Mouse (Mus musculus) MEL (cell line): ENCODE results near the gene Xbp1. TPM values are rescaled to one million over a fixed set of nuclear protein-coding genes. Genes with fewer than 3 reads are reported as not detected.

Source experiments
- DNase-seq: peaks from one replicate; pipeline ENCODE4 v3.0.0; 2011; ENCODE audit warnings: low read depth, low spot score
- H3K27ac ChIP-seq: 2 replicates; pipeline ENCODE4 v1.5.1; 2012; ENCODE audit warnings: low read depth, mild to moderate bottlenecking, control low read depth, low read length, moderate library complexity; ENCODE audit not compliant: control insufficient read depth
- H3K27me3 ChIP-seq, 2 experiments: fragments of 150-350 bp in 1 of 2; sonication (generic) in 1 of 2; 2 replicates each; pipeline ENCODE4 v1.6.1; 2012; ENCODE audit warnings: low read length in 2 of 2, mild to moderate bottlenecking in 2 of 2, improper control_type of control experiment in 1 of 2, moderate library complexity in 1 of 2; ENCODE audit not compliant: insufficient read depth in 2 of 2, control insufficient read depth in 1 of 2
- H3K36me3 ChIP-seq, 2 experiments: 2 replicates each; pipeline ENCODE4 v1.6.1; 2012 to 2014; ENCODE audit warnings: low read length in 2 of 2, improper control_type of control experiment in 1 of 2, inconsistent platforms in 1 of 2, mild to moderate bottlenecking in 1 of 2; ENCODE audit not compliant: insufficient read depth in 2 of 2, control insufficient read depth in 1 of 2
- H3K4me1 ChIP-seq, 2 experiments: fragments of 150-350 bp in 1 of 2; sonication (generic) in 1 of 2; 2 replicates each; pipeline ENCODE4 v1.6.1; 2012; ENCODE audit warnings: low read length in 2 of 2, improper control_type of control experiment in 1 of 2, mild to moderate bottlenecking in 1 of 2; ENCODE audit not compliant: insufficient read depth in 2 of 2, control insufficient read depth in 1 of 2
- H3K4me3 ChIP-seq, 2 experiments: fragments of 150-350 bp in 1 of 2; sonication (generic) in 1 of 2; 2 replicates each; pipeline ENCODE4 v1.5.1; 2012; ENCODE audit warnings: low read depth in 2 of 2, low read length in 2 of 2, mild to moderate bottlenecking in 2 of 2, moderate library complexity in 2 of 2, control low read depth in 1 of 2, improper control_type of control experiment in 1 of 2; ENCODE audit not compliant: control insufficient read depth in 1 of 2, insufficient read depth in 1 of 2
- H3K79me2 ChIP-seq: 2 replicates; pipeline ENCODE4 v1.6.1; 2012; ENCODE audit warnings: mild to moderate bottlenecking, low read length, moderate library complexity; ENCODE audit not compliant: control insufficient read depth, poor library complexity, insufficient read depth
- H3K9ac ChIP-seq: 2 replicates; pipeline ENCODE4 v1.6.1; 2012; ENCODE audit warnings: low read depth, mild to moderate bottlenecking, control low read depth, low read length, moderate library complexity; ENCODE audit not compliant: control insufficient read depth, poor library complexity, severe bottlenecking
- H3K9me3 ChIP-seq: fragments of 150-350 bp; sonication (generic); replicated peaks from 2 replicates; pipeline ENCODE4 v1.6.1; 2012; ENCODE audit warnings: mild to moderate bottlenecking, low read length, improper control_type of control experiment, moderate library complexity; ENCODE audit not compliant: insufficient read depth
- BHLHE40 ChIP-seq: IDR thresholded peaks from 2 replicates; pipeline ENCODE4 v1.6.1; 2012; ENCODE audit warnings: low read depth, mild to moderate bottlenecking, inconsistent platforms, low read length, improper control_type of control experiment, borderline replicate concordance
- CHD1 ChIP-seq: IDR thresholded peaks from 2 replicates; pipeline ENCODE4 v1.6.1; 2012; ENCODE audit warnings: low read depth, mild to moderate bottlenecking, inconsistent platforms, low read length, improper control_type of control experiment
- CHD2 ChIP-seq: IDR thresholded peaks from 2 replicates; pipeline ENCODE4 v1.6.1; 2011; ENCODE audit warnings: low read length, improper control_type of control experiment
- CTCF ChIP-seq, 3 experiments: IDR thresholded peaks in 2 of 3; conservative IDR thresholded peaks in 1 of 3; 2 replicates each; pipeline ENCODE4 v1.5.1; 2011 to 2012; ENCODE audit warnings: low read length in 3 of 3, low read depth in 2 of 3, mild to moderate bottlenecking in 2 of 3, improper control_type of control experiment in 1 of 3, inconsistent platforms in 1 of 3, mixed read lengths in 1 of 3, moderate library complexity in 1 of 3; ENCODE audit not compliant: control insufficient read depth in 1 of 3, insufficient read depth in 1 of 3, poor library complexity in 1 of 3, severe bottlenecking in 1 of 3
- E2F4 ChIP-seq: IDR thresholded peaks from 2 replicates; pipeline ENCODE4 v1.6.1; 2011; ENCODE audit warnings: low read depth, low read length, improper control_type of control experiment, borderline replicate concordance
- ELF1 ChIP-seq: IDR thresholded peaks from 2 replicates; pipeline ENCODE4 v1.6.1; 2014; ENCODE audit warnings: low read depth, mild to moderate bottlenecking, inconsistent platforms, low read length, improper control_type of control experiment, moderate library complexity
- EP300 ChIP-seq, 2 experiments: IDR thresholded peaks; 2 replicates each; pipeline ENCODE4 v1.6.1; 2011; ENCODE audit warnings: improper control_type of control experiment in 2 of 2, low read length in 2 of 2, low read depth in 1 of 2, mild to moderate bottlenecking in 1 of 2
- ETS1 ChIP-seq: IDR thresholded peaks from 2 replicates; pipeline ENCODE4 v1.6.1; 2012; ENCODE audit warnings: low read depth, mild to moderate bottlenecking, inconsistent platforms, low read length, improper control_type of control experiment, moderate library complexity
- GABPA ChIP-seq: IDR thresholded peaks from 2 replicates; pipeline ENCODE4 v1.6.1; 2012; ENCODE audit warnings: low read depth, mild to moderate bottlenecking, inconsistent platforms, low read length, improper control_type of control experiment, moderate library complexity
- GATA1 ChIP-seq: IDR thresholded peaks from 2 replicates; pipeline ENCODE4 v1.6.1; 2011; ENCODE audit warnings: low read depth, low read length, improper control_type of control experiment
- HCFC1 ChIP-seq: IDR thresholded peaks from 2 replicates; pipeline ENCODE4 v1.6.1; 2012; ENCODE audit warnings: low read depth, mild to moderate bottlenecking, inconsistent platforms, low read length, improper control_type of control experiment, moderate library complexity
- JUND ChIP-seq: IDR thresholded peaks from 2 replicates; pipeline ENCODE4 v1.6.1; 2011; ENCODE audit warnings: low read depth, mild to moderate bottlenecking, improper control_type of control experiment, low read length
- KAT2A ChIP-seq: conservative IDR thresholded peaks from 2 replicates; pipeline ENCODE4 v1.6.1; 2012; ENCODE audit warnings: low read depth, low read length, improper control_type of control experiment, inconsistent platforms
- MAFK ChIP-seq: IDR thresholded peaks from 2 replicates; pipeline ENCODE4 v1.6.1; 2011; ENCODE audit warnings: low read depth, mild to moderate bottlenecking, low read length, improper control_type of control experiment, borderline replicate concordance
- MAX ChIP-seq: IDR thresholded peaks from 2 replicates; pipeline ENCODE4 v1.6.1; 2011; ENCODE audit warnings: low read length, improper control_type of control experiment
- MAZ ChIP-seq: IDR thresholded peaks from 2 replicates; pipeline ENCODE4 v1.6.1; 2012; ENCODE audit warnings: low read depth, mild to moderate bottlenecking, inconsistent platforms, low read length, improper control_type of control experiment
- MEF2A ChIP-seq: IDR thresholded peaks from 2 replicates; pipeline ENCODE4 v1.6.1; 2014; ENCODE audit warnings: low read depth, mild to moderate bottlenecking, inconsistent platforms, low read length, improper control_type of control experiment; ENCODE audit not compliant: poor library complexity, insufficient replicate concordance, severe bottlenecking; ENCODE audit errors: extremely low read depth
- MXI1 ChIP-seq: IDR thresholded peaks from 2 replicates; pipeline ENCODE4 v1.6.1; 2011; ENCODE audit warnings: mild to moderate bottlenecking, low read depth, low read length, improper control_type of control experiment
- MYB ChIP-seq: IDR thresholded peaks from 2 replicates; pipeline ENCODE4 v1.6.1; 2011; ENCODE audit warnings: mild to moderate bottlenecking, low read depth, low read length, improper control_type of control experiment
- MYC ChIP-seq: IDR thresholded peaks from 2 replicates; pipeline ENCODE4 v1.6.1; 2011; ENCODE audit warnings: low read depth, mild to moderate bottlenecking, low read length, improper control_type of control experiment, moderate library complexity
- POLR2A ChIP-seq, 2 experiments: IDR thresholded peaks; 2 replicates each; pipeline ENCODE4 v1.6.1; 2011 to 2012; ENCODE audit warnings: low read length in 2 of 2, mild to moderate bottlenecking in 2 of 2, control low read depth in 1 of 2, improper control_type of control experiment in 1 of 2, low read depth in 1 of 2, moderate library complexity in 1 of 2; ENCODE audit not compliant: control insufficient read depth in 1 of 2, insufficient read depth in 1 of 2, poor library complexity in 1 of 2
- POLR2AphosphoS2 ChIP-seq: IDR thresholded peaks from 2 replicates; pipeline ENCODE4 v1.6.1; 2011; ENCODE audit warnings: low read length, improper control_type of control experiment
- POLR2AphosphoS5 ChIP-seq: IDR thresholded peaks from 2 replicates; pipeline ENCODE4 v1.6.1; 2012; ENCODE audit warnings: low read depth, borderline replicate concordance, mild to moderate bottlenecking, inconsistent platforms, low read length, moderate library complexity, mixed read lengths
- RAD21 ChIP-seq: IDR thresholded peaks from 2 replicates; pipeline ENCODE4 v1.6.1; 2011; ENCODE audit warnings: mild to moderate bottlenecking, low read depth, low read length, improper control_type of control experiment
- RCOR1 ChIP-seq: IDR thresholded peaks from 2 replicates; pipeline ENCODE4 v1.6.1; 2012; ENCODE audit warnings: low read depth, mild to moderate bottlenecking, inconsistent platforms, low read length, improper control_type of control experiment
- SIN3A ChIP-seq: IDR thresholded peaks from 2 replicates; pipeline ENCODE4 v1.6.1; 2012; ENCODE audit warnings: low read length, improper control_type of control experiment, inconsistent platforms
- SMC3 ChIP-seq: IDR thresholded peaks from 2 replicates; pipeline ENCODE4 v1.6.1; 2011; ENCODE audit warnings: low read depth, low read length, improper control_type of control experiment
- TAL1 ChIP-seq: IDR thresholded peaks from 2 replicates; pipeline ENCODE4 v1.6.1; 2012; ENCODE audit warnings: mild to moderate bottlenecking, inconsistent platforms, low read length, moderate library complexity, mixed read lengths
- TBP ChIP-seq: IDR thresholded peaks from 2 replicates; pipeline ENCODE4 v1.8.0; 2011; ENCODE audit warnings: low read depth, low read length, improper control_type of control experiment
- TCF12 ChIP-seq: IDR thresholded peaks from 2 replicates; pipeline ENCODE4 v1.6.1; 2014; ENCODE audit warnings: low read depth, mild to moderate bottlenecking, inconsistent platforms, low read length, improper control_type of control experiment, moderate library complexity
- UBTF ChIP-seq: IDR thresholded peaks from 2 replicates; pipeline ENCODE4 v1.6.1; 2012; ENCODE audit warnings: low read depth, mild to moderate bottlenecking, inconsistent platforms, low read length, improper control_type of control experiment, moderate library complexity, borderline replicate concordance; ENCODE audit not compliant: insufficient read depth
- USF1 ChIP-seq: IDR thresholded peaks from 2 replicates; pipeline ENCODE4 v1.6.1; 2014; ENCODE audit warnings: low read depth, mild to moderate bottlenecking, inconsistent platforms, low read length, improper control_type of control experiment, moderate library complexity
- ZC3H11A ChIP-seq: IDR thresholded peaks from 2 replicates; pipeline ENCODE4 v1.6.1; 2012; ENCODE audit warnings: low read depth, mild to moderate bottlenecking, inconsistent platforms, low read length, improper control_type of control experiment
- ZKSCAN1 ChIP-seq: IDR thresholded peaks from 2 replicates; pipeline ENCODE4 v1.6.1; 2012; ENCODE audit warnings: low read depth, mild to moderate bottlenecking, inconsistent platforms, low read length, improper control_type of control experiment, moderate library complexity
- ZMIZ1 ChIP-seq: IDR thresholded peaks from 2 replicates; pipeline ENCODE4 v1.6.1; 2012; ENCODE audit warnings: low read depth, mild to moderate bottlenecking, inconsistent platforms, low read length, improper control_type of control experiment, moderate library complexity
- ZNF384 ChIP-seq: IDR thresholded peaks from 2 replicates; pipeline ENCODE4 v1.6.1; 2012; ENCODE audit warnings: low read depth, mild to moderate bottlenecking, inconsistent platforms, low read length, improper control_type of control experiment
- polyA plus RNA-seq, 2 experiments: library from polyadenylated mRNA; stranded (reverse) in 1 of 2; unstranded in 1 of 2; fragments of >175 nt in 1 of 2; fragments of >200 nt in 1 of 2; gene quantifications; 2 replicates each; pipeline versions ENCODE4 v1.2.1 to v1.2.4; 2012; ENCODE audit warnings: low replicate concordance in 2 of 2, low read depth in 1 of 2; ENCODE audit not compliant: insufficient read length in 2 of 2, insufficient read depth in 1 of 2, missing spikeins in 1 of 2
- total RNA-seq: library from RNA; depleted of rRNA; stranded (reverse); fragments of 300-350 nt; gene quantifications from 2 replicates; pipeline ENCODE4 v1.2.3, GENCODE M21; 2012

Xbp1 gene
- total and polyA plus RNA-seq, 3 experiments, result 81.8 to 101 TPM; not detected in 1

DNA sequence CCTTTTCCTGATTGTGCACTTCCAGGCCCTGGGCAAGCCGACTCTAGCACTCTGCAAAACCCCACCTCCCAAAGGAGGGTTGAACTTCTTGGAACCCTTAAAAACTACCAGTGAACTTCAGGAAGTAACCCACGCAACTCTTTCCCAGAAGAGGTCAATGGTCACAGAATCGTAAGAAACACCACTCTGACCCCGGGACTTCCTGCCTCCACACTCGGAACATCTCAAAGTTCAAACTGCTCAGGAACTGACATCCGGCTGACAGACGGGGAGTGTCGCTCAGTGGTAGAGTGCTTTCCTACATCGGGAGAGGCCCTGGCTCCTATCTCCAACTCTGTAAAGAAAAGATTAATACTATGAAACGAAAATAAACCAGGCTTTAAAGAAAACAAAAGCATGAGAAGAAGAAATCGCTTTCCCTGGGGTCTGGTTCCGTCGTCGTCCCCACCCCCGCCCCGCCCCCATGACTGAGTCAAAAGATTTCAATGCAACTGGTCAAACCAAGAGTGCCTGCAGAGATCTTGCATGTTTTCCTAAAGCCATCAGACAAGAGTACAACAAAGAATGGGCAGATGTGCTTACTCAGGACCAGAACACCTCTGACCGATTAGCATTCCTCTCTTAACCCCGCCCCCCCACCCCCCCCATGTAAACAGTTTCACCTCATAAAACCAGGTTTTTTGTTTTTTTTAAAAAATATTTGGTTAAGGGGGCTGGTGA, 14.4 kb upstream of the Xbp1 start:
- Histone ChIP-seq H3K9ac (peak overlapping the region; percentile 69), H3K9me3 (no peaks in the 10 kb centered on the region), H3K79me2 (no peaks in the 10 kb centered on the region; the same call in 1 of the 2 replicates), H3K27me3 (no peaks in the 10 kb centered on the region), H3K4me3 (peak overlapping the region; percentile 68 to 74), H3K4me1 (peaks cover 3 to 22% of the 10 kb centered on the region in 2 experiments), H3K36me3 (peaks cover 0 to 12% of the 10 kb centered on the region in 2 experiments; a peak in 2 of 4 replicates), H3K27ac (peak overlapping the region; percentile 61)
- DNase-seq, result peak; percentile 79
- TF ChIP-seq CTCF (IDR thresholded peaks at IDR 0.05 in 2 of 3, conservative IDR thresholded peaks at IDR 0.05 in 1 of 3; ENCODE audit: control insufficient read depth in 1 of 3, insufficient read depth in 1 of 3, low read depth in 2 of 3, low read length in 3 of 3, poor library complexity in 1 of 3, severe bottlenecking in 1 of 3) (no peak), TCF12 (peak; percentile 26; the same call in 1 of the 2 replicates), GATA1 (no peak), ELF1 (peak; percentile 70), ZKSCAN1 (no peak), BHLHE40 (no peak), RCOR1 (no peak), SIN3A (peak; percentile 76), KAT2A (no peak), POLR2AphosphoS5 (no peak), ZNF384 (no peak), MAX (peak; percentile 47; the same call in 1 of the 2 replicates), SMC3 (no peak), MXI1 (no peak), ZC3H11A (no peak), EP300 (IDR thresholded peaks at IDR 0.05; ENCODE audit: low read depth in 1 of 2, low read length in 2 of 2) (no peak), ETS1 (no peak), MAFK (no peak), ZMIZ1 (no peak), CHD2 (no peak), TBP (peak; percentile 18; the same call in 1 of the 2 replicates), JUND (no peak), POLR2AphosphoS2 (no peak), UBTF (no peak), GABPA (no peak), MAZ (0 out of 2 replicates have a peak, but pooled peaks have one; percentile 9), MYC (no peak), RAD21 (no peak), E2F4 (no peak), HCFC1 (0 out of 2 replicates have a peak, but pooled peaks have one; percentile 38), CHD1 (no peak), USF1 (no peak), TAL1 (no peak), MYB (no peak), MEF2A (no peak), POLR2A (IDR thresholded peaks at IDR 0.05; ENCODE audit: control insufficient read depth in 1 of 2, insufficient read depth in 1 of 2, low read depth in 1 of 2, low read length in 2 of 2, poor library complexity in 1 of 2) (peak in 1 of 2 experiments; percentile 63; a peak in 2 of 4 replicates)
